Mouse (Mus musculus): ENCODE measurements around the gene Gpam. TPM values are rescaled to one million over a fixed set of nuclear protein-coding genes. Genes with fewer than 3 reads are reported as not detected.

Gpam gene
- polyA plus RNA-seq, 1 experiment = 9.8 TPM

- WGBS = 65% methylated on average over 4 of the region's 4 CpGs
- Histone ChIP-seq H3K4me3 (replicated peaks; ENCODE audit: control insufficient read depth, low read depth, low read length) (no peak overlapping the region), H3K4me1 (ENCODE audit: control insufficient read depth, insufficient read depth, low read length) (no peaks in the 10 kb centered on the region; the same call in none of the 2 replicates), H3K27ac (ENCODE audit: control insufficient read depth, insufficient read depth, low read depth, low read length, poor library complexity) (no peak overlapping the region)
- no peak for TF ChIP-seq POLR2A (IDR thresholded peaks at IDR 0.05; ENCODE audit: borderline replicate concordance, control insufficient read depth, low read depth, low read length)
- no peak for TF ChIP-seq CTCF (IDR thresholded peaks at IDR 0.05; ENCODE audit: control insufficient read depth, insufficient read depth, low read length)
Measured at GRCm38 (mm10) chr19:55136693-55137427, 9.8 kb upstream of the Gpam start.

GRCm38 (mm10) chr19:55135918-55136317, 8.9 kb upstream of the Gpam start:
- TF ChIP-seq POLR2A (IDR thresholded peaks at IDR 0.05; ENCODE audit: borderline replicate concordance, control insufficient read depth, low read depth, low read length) (no peak), CTCF (IDR thresholded peaks at IDR 0.05; ENCODE audit: control insufficient read depth, insufficient read depth, low read length) (no peak)
- Histone ChIP-seq H3K27ac (ENCODE audit: control insufficient read depth, insufficient read depth, low read depth, low read length, poor library complexity) (no peak overlapping the region), H3K4me3 (replicated peaks; ENCODE audit: control insufficient read depth, low read depth, low read length) (no peak overlapping the region), H3K4me1 (ENCODE audit: control insufficient read depth, insufficient read depth, low read length) (no peaks in the 10 kb centered on the region; the same call in none of the 2 replicates)
- WGBS = 68% methylated on average over 3 of the region's 3 CpGs

GRCm38 (mm10) chr19:55134521-55134920, 7.5 kb upstream of the Gpam start:
- TF ChIP-seq CTCF (IDR thresholded peaks at IDR 0.05; ENCODE audit: control insufficient read depth, insufficient read depth, low read length) (no peak), POLR2A (IDR thresholded peaks at IDR 0.05; ENCODE audit: borderline replicate concordance, control insufficient read depth, low read depth, low read length) (no peak)
- no peak overlapping the region for H3K27ac ChIP-seq (ENCODE audit: control insufficient read depth, insufficient read depth, low read depth, low read length, poor library complexity)
- whole genome bisulfite sequencing = 65% methylated on average over 9 of the region's 9 CpGs

GRCm38 (mm10) chr19:55132476-55132875, 5.4 kb upstream of the Gpam start:
- no peak overlapping the region for H3K4me3 ChIP-seq (replicated peaks; ENCODE audit: control insufficient read depth, low read depth, low read length)
- TF ChIP-seq POLR2A (IDR thresholded peaks at IDR 0.05; ENCODE audit: borderline replicate concordance, control insufficient read depth, low read depth, low read length) (no peak), CTCF (IDR thresholded peaks at IDR 0.05; ENCODE audit: control insufficient read depth, insufficient read depth, low read length) (no peak)
- 65% methylated on average over 3 of the region's 3 CpGs for WGBS
- H3K4me1 ChIP-seq (ENCODE audit: control insufficient read depth, insufficient read depth, low read length) = no peaks in the 10 kb centered on the region; the same call in 1 of the 2 replicates
- H3K27ac ChIP-seq (ENCODE audit: control insufficient read depth, insufficient read depth, low read depth, low read length, poor library complexity) = no peak overlapping the region

More at GRCm38 (mm10) chr19:55134521-55134920, 7.5 kb upstream of the Gpam start:
- H3K4me1 ChIP-seq (ENCODE audit: control insufficient read depth, insufficient read depth, low read length) = no peaks in the 10 kb centered on the region; the same call in none of the 2 replicates
- no peak overlapping the region for H3K4me3 ChIP-seq (replicated peaks; ENCODE audit: control insufficient read depth, low read depth, low read length)

GRCm38 (mm10) chr19:55131747-55132146, 4.7 kb upstream of the Gpam start:
- Histone ChIP-seq H3K27ac (ENCODE audit: control insufficient read depth, insufficient read depth, low read depth, low read length, poor library complexity) (no peak overlapping the region), H3K4me1 (ENCODE audit: control insufficient read depth, insufficient read depth, low read length) (no peaks in the 10 kb centered on the region; the same call in 1 of the 2 replicates), H3K4me3 (replicated peaks; ENCODE audit: control insufficient read depth, low read depth, low read length) (no peak overlapping the region)
- 48% methylated on average over 1 of the region's 1 CpGs for WGBS
- TF ChIP-seq POLR2A (IDR thresholded peaks at IDR 0.05; ENCODE audit: borderline replicate concordance, control insufficient read depth, low read depth, low read length) = no peak
- TF ChIP-seq CTCF (IDR thresholded peaks at IDR 0.05; ENCODE audit: control insufficient read depth, insufficient read depth, low read length) = no peak

DNA sequence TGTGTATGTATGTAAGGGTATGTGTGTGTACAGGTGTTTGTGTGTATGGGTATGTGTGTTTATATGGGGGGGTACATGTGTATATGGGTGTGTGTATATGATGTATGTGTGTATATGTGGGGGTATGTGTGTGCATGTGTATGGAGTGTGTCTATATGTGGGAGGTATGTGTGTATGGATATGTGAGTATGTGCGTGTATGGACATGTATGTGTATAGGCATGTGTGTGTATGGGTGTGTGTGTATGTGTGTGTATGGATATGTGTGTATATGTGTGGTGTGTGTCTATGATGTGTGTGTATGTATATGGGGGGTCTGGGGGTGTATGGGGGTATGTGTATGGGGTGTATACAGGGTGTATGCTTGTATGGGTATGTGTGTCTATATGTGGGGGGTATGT, 1.4 kb upstream of the Gpam start:
- Histone ChIP-seq H3K4me1 (ENCODE audit: control insufficient read depth, insufficient read depth, low read length) (no peaks in the 10 kb centered on the region), H3K27ac (ENCODE audit: control insufficient read depth, insufficient read depth, low read depth, low read length, poor library complexity) (no peak overlapping the region), H3K4me3 (replicated peaks; ENCODE audit: control insufficient read depth, low read depth, low read length) (no peak overlapping the region)
- TF ChIP-seq POLR2A (IDR thresholded peaks at IDR 0.05; ENCODE audit: borderline replicate concordance, control insufficient read depth, low read depth, low read length) (no peak), CTCF (IDR thresholded peaks at IDR 0.05; ENCODE audit: control insufficient read depth, insufficient read depth, low read length) (no peak)
- 97% methylated on average over 1 of the region's 1 CpGs for WGBS

- TF ChIP-seq POLR2A (IDR thresholded peaks at IDR 0.05; ENCODE audit: borderline replicate concordance, control insufficient read depth, low read depth, low read length) (no peak), CTCF (IDR thresholded peaks at IDR 0.05; ENCODE audit: control insufficient read depth, insufficient read depth, low read length) (no peak)
- Histone ChIP-seq H3K4me1 (ENCODE audit: control insufficient read depth, insufficient read depth, low read length) (no peaks in the 10 kb centered on the region; the same call in 1 of the 2 replicates), H3K4me3 (replicated peaks; ENCODE audit: control insufficient read depth, low read depth, low read length) (no peak overlapping the region), H3K27ac (ENCODE audit: control insufficient read depth, insufficient read depth, low read depth, low read length, poor library complexity) (no peak overlapping the region)
- WGBS = 66% methylated on average over 3 of the region's 3 CpGs
Measured at GRCm38 (mm10) chr19:55125456-55125855, 1.6 kb downstream of the Gpam start.

DNA sequence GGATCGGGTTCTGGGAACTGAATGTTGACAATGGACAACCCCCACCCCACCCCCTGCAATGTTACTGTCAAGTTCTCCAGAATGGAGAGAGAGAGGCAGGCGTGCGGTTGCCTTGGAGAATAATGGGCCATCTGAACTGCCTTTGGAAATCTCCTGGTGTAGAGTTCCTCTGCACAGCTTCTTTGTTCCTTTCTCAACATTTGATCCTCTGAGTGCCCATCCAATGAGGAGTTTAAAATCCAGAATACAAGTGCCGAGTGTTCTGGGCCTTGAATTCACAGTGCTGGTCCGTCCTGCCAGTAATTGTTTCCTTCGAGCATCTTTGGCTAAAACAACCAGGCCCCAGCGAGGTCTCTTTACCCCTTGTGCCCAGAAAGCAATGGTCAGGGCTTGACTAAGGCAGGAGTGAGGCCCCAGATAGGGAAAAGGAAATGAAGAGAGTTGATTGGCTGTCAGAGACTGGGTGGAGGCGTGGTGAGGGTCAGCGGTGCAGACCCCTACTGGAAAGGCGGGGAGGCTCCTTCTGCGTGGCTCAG, 4.0 kb downstream of the Gpam start:
- H3K4me3 ChIP-seq (replicated peaks; ENCODE audit: control insufficient read depth, low read depth, low read length) = no peak overlapping the region
- WGBS = 77% methylated on average over 11 of the region's 11 CpGs
- no peak overlapping the region for H3K27ac ChIP-seq (ENCODE audit: control insufficient read depth, insufficient read depth, low read depth, low read length, poor library complexity)
- TF ChIP-seq POLR2A (IDR thresholded peaks at IDR 0.05; ENCODE audit: borderline replicate concordance, control insufficient read depth, low read depth, low read length) (no peak), CTCF (IDR thresholded peaks at IDR 0.05; ENCODE audit: control insufficient read depth, insufficient read depth, low read length) (no peak)
- H3K4me1 ChIP-seq (ENCODE audit: control insufficient read depth, insufficient read depth, low read length) = no peaks in the 10 kb centered on the region; the same call in 1 of the 2 replicates
